Mouse (Mus musculus) adrenal gland, adult 10 weeks (tissue): ENCODE results near the gene Hgd. TPM values are rescaled to one million over a fixed set of nuclear protein-coding genes. Genes with fewer than 3 reads are reported as not detected.

Source experiments
- polyA plus RNA-seq: library from polyadenylated mRNA; stranded (reverse); fragments of 350-450 nt; fragmentation: Illumina TruSeq; extraction: RNeasy Lipid Tissue Mini Kit (QIAGEN cat#74804); gene quantifications from one replicate; pipeline ENCODE4 v1.2.3, GENCODE M21; 2014; ENCODE audit warnings: low read depth, low replicate concordance

The Hgd gene
- polyA plus RNA-seq, result not detected

DNA sequence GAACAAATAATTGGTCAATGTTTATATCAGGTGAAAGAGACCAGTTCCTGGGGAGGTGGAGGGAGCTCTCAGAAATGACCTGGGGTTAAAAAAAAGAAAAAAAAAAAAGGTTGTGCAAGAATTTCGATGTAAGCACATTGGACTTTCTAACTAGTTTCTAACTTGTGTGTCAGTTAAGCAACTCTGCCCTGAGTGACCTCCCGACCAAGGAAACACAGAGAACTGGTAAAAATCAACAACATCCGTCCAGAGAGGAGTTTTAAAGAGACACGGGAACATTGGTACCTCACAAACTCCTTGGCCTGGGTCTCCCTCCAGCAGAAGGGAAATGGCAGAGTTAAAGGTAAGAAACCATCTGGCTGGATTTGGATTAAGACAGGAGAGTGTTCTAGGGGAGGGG is at the start of gene Hgd:
TSS of gene Hgd (plus strand) at position 160 of the 400 bp plus-strand sequence.

DNA sequence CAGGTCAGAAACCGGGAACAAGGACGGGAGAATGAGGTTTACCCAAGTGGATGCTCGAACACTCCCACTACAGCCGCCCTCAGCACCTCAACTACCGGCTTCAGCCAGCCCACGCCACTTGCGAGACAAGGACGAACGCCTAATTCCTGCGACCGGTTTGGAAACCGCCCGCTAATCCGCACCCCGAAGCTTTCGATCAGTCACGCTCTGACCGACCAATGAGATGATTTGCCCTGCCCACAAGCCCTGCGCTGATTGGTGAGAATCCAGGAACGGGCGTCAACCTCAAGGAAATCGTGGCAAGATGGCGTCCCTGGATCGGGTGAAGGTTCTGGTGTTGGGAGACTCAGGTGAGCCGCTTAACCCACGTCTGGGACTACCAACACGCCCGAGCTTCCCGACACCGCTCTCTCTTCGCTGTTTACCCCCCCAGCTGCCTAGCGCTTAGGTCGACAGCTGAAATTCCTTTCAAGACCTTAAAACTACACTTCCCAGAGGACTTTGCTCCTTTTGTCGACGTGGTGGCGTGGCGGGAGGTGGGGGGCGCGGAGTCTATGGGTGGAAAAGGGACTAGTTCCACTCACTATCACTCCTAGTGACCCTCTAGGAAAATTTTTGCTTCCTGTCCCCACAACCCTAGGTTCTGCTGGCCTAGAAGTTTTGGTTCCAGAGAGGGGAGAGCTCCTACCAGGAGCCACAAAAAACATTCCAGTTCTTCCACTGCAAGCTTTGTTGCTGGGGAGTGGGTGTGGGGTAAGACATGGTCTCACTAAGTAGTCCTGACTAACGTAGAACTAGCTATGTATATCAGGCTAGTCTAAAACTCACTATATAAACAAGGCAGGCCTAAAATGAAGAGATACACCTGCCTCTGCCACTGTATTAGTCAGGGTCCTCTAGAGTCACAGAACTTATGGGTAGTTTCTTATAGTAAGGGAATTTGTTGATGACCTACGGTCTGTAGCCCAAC is 40.1 kb upstream of the Hgd start, which contains the start of the genes Gtf2e1 and Rabl3:
TSS of gene Gtf2e1 (minus strand) at position 179 of the 970 bp plus-strand sequence.
TSS of gene Rabl3 (plus strand) at position 275 of the 970 bp plus-strand sequence.

DNA sequence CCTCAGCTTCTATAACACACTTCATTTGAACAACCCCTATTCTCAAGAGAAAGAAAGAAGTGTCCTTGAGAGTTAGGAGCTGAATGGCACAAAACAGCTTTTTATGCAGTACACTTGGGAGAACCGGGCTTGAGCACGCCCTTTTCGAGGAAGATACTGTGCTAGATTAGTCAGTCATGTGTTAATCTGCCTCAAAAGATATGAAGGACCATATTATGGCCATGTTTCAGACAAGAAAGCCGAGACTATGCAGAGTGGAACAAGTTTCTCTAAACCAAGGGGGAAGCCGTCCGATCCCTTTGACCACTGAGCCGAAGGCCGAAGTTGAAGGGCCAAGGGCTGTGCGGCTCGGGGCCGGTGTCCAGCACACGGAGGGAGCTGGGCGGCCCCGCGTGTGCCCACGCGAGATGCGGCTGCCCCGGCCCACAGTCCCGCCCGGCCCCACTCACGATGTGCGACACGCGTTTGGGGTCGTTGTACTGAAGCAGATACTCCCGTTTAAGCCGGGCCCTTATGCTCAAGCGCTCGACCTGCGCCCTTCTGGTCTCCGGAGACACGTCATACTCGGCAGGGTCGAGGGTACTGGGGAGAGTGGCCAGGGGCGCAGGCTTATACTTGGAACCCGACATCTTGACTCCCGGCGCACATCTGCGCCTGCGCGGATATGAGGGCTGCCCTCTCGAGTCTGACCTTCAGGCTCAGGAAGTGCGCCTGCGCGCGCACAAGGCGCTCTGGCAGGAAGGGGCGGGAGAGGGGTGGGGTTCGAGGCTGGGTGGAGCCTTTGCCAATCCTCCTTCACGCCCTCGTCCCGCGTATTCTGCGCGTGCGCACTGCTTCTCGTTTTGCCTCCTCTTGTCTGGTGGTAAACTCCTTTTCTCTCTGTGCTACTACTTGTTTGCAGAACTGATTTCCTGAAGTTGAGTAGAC is 74.0 kb downstream of the Hgd start, which contains the start of gene Ndufb4:
TSS of gene Ndufb4 (minus strand) at position 723 of the 927 bp plus-strand sequence.

Other genes starting within 250 kb of the Hgd start
- 4.3 TPM for gene Stxbp5l, start 195.2 kb upstream of the Hgd start, polyA plus RNA-seq
- 21.8 TPM for gene Gtf2e1, start 40.4 kb upstream of the Hgd start, polyA plus RNA-seq
- gene Rabl3, start 40.3 kb upstream of the Hgd start, polyA plus RNA-seq, result 21.2 TPM
- 305 TPM for gene Ndufb4, start 74.3 kb downstream of the Hgd start, polyA plus RNA-seq
- 36.8 TPM for gene Fstl1, start 196.7 kb downstream of the Hgd start, polyA plus RNA-seq